Mouse (Mus musculus) midbrain, embryonic 14.5 days (tissue): ENCODE measurements at regions not wholly inside any gene's neighbourhood (a gene's known extent, or its start where the extent isn't known, plus 50 kb on each side); places are given as distances from the start of the nearest gene placed in this dataset.

Source experiments
- ATAC-seq: fragments of 200-750 bp; cut with Nextera tagmentation; 2 replicates; pipeline ENCODE4 v1.8.0; 2017; ENCODE audit warnings: moderate number of reproducible peaks, moderate library complexity; ENCODE audit not compliant: low FRiP score, low TSS enrichment
- DNase-seq: peaks from one replicate; pipeline ENCODE4 v3.0.0-alpha.2; 2015
- H3K27ac ChIP-seq: fragments of 300-500 bp; sonication (generic); replicated peaks from 2 replicates; pipeline ENCODE4 v1.5.1; 2014; ENCODE audit warnings: mild to moderate bottlenecking, low read depth, low read length, moderate library complexity
- H3K27me3 ChIP-seq: fragments of 300-500 bp; sonication (generic); 2 replicates; pipeline ENCODE4 v1.6.1; 2014; ENCODE audit warnings: low read length, control low read depth, mixed read lengths; ENCODE audit not compliant: control insufficient read depth, insufficient read depth
- H3K36me3 ChIP-seq: fragments of 300-500 bp; sonication (generic); 2 replicates; pipeline ENCODE4 v1.6.1; 2014; ENCODE audit warnings: low read length, control low read depth; ENCODE audit not compliant: control insufficient read depth, insufficient read depth
- H3K4me1 ChIP-seq: fragments of 300-500 bp; sonication (generic); 2 replicates; pipeline ENCODE4 v1.6.1; 2014; ENCODE audit warnings: mild to moderate bottlenecking, antibody characterized with exemption, low read length, control low read depth; ENCODE audit not compliant: control insufficient read depth, insufficient read depth
- H3K4me2 ChIP-seq: fragments of 300-500 bp; sonication (generic); 2 replicates; pipeline ENCODE4 v1.6.1; 2014; ENCODE audit warnings: mild to moderate bottlenecking, low read length, moderate library complexity
- H3K4me3 ChIP-seq: fragments of 300-500 bp; sonication (generic); replicated peaks from 2 replicates; pipeline ENCODE4 v1.5.1; 2014; ENCODE audit warnings: low read depth, low read length
- H3K9ac ChIP-seq: fragments of 300-500 bp; sonication (generic); replicated peaks from 2 replicates; pipeline ENCODE4 v1.6.1; 2014; ENCODE audit warnings: mild to moderate bottlenecking, low read length, moderate library complexity
- H3K9me3 ChIP-seq: fragments of 300-500 bp; sonication (generic); 2 replicates; pipeline ENCODE4 v1.6.1; 2016; ENCODE audit warnings: low read length, control low read depth, mixed read lengths; ENCODE audit not compliant: control insufficient read depth
- WGBS: fragments of 180-500 bp; shearing (Covaris S2); extraction: QIAGEN DNeasy Blood & Tissue Kit; methylation state at CpG from one replicate; pipeline ENCODE4 v1.1.7; 2014; 5-methylcytosine and 5-hydroxymethylcytosine counted together

- no peak overlapping the region for H3K9ac ChIP-seq
- DNase-seq = peak; percentile 42
- H3K4me3 ChIP-seq = no peak overlapping the region
- no peaks in the 10 kb centered on the region for H3K9me3 ChIP-seq
- no peaks in the 10 kb centered on the region for H3K4me1 ChIP-seq
- ATAC-seq = no peak
- 32% methylated on average over 4 of the region's 4 CpGs for WGBS
- no peak overlapping the region for H3K27ac ChIP-seq
- no peak overlapping the region for H3K4me2 ChIP-seq
- no peaks in the 10 kb centered on the region for H3K27me3 ChIP-seq
- no peaks in the 10 kb centered on the region for H3K36me3 ChIP-seq
Measured at GRCm38 (mm10) chr6:7120136-7120535, 164.3 kb downstream of the Sdhaf3 start.

GRCm38 (mm10) chr6:7133042-7133441 is 177.2 kb downstream of the Sdhaf3 start:
- H3K4me1 ChIP-seq = no peaks in the 10 kb centered on the region; the same call in 1 of the 2 replicates
- no peaks in the 10 kb centered on the region for H3K9me3 ChIP-seq
- H3K36me3 ChIP-seq = no peaks in the 10 kb centered on the region
- WGBS = 97% methylated on average over 11 of the region's 11 CpGs
- H3K27ac ChIP-seq = no peak overlapping the region
- DNase-seq = no peak
- no peak overlapping the region for H3K4me2 ChIP-seq
- H3K9ac ChIP-seq = no peak overlapping the region
- no peak for ATAC-seq
- no peak overlapping the region for H3K4me3 ChIP-seq
- H3K27me3 ChIP-seq = no peaks in the 10 kb centered on the region

- no peak overlapping the region for H3K9ac ChIP-seq
- H3K4me2 ChIP-seq = no peak overlapping the region
- ATAC-seq (no peak), DNase-seq (no peak)
- H3K4me3 ChIP-seq = no peak overlapping the region
- H3K9me3 ChIP-seq = no peaks in the 10 kb centered on the region
- no peaks in the 10 kb centered on the region; the same call in 1 of the 2 replicates for H3K4me1 ChIP-seq
- H3K27me3 ChIP-seq = no peaks in the 10 kb centered on the region
- no peak overlapping the region for H3K27ac ChIP-seq
- 90% methylated on average over 4 of the region's 4 CpGs for WGBS
- H3K36me3 ChIP-seq = no peaks in the 10 kb centered on the region
Measured at GRCm38 (mm10) chr6:7134062-7134461, 178.3 kb downstream of the Sdhaf3 start.

GRCm38 (mm10) chr6:7134888-7135287 is 179.1 kb downstream of the Sdhaf3 start:
- DNase-seq (peak; percentile 23), ATAC-seq (no peak)
- Histone ChIP-seq H3K27ac (no peak overlapping the region), H3K9me3 (no peaks in the 10 kb centered on the region), H3K4me3 (no peak overlapping the region), H3K9ac (no peak overlapping the region), H3K4me2 (no peak overlapping the region), H3K4me1 (no peaks in the 10 kb centered on the region; the same call in 1 of the 2 replicates), H3K36me3 (no peaks in the 10 kb centered on the region), H3K27me3 (no peaks in the 10 kb centered on the region)
- WGBS = 83% methylated on average over 1 of the region's 1 CpGs

- Histone ChIP-seq H3K4me2 (no peak overlapping the region), H3K4me1 (no peaks in the 10 kb centered on the region), H3K4me3 (no peak overlapping the region), H3K27me3 (no peaks in the 10 kb centered on the region), H3K9ac (no peak overlapping the region), H3K9me3 (no peaks in the 10 kb centered on the region), H3K36me3 (no peaks in the 10 kb centered on the region), H3K27ac (no peak overlapping the region)
- no peak for DNase-seq
- 84% methylated on average over 2 of the region's 2 CpGs for WGBS
- no peak for ATAC-seq
Measured at GRCm38 (mm10) chr6:7181711-7182110, 225.9 kb downstream of the Sdhaf3 start.

GRCm38 (mm10) chr6:7199046-7199599 is 243.3 kb downstream of the Sdhaf3 start:
- Histone ChIP-seq H3K36me3 (no peaks in the 10 kb centered on the region), H3K4me1 (no peaks in the 10 kb centered on the region), H3K27ac (no peak overlapping the region), H3K9ac (no peak overlapping the region), H3K9me3 (no peaks in the 10 kb centered on the region), H3K27me3 (no peaks in the 10 kb centered on the region), H3K4me2 (no peak overlapping the region), H3K4me3 (no peak overlapping the region)
- 71% methylated on average over 8 of the region's 8 CpGs for WGBS
- ATAC-seq (0 out of 2 replicates have a peak, but pooled peaks have one; percentile 34), DNase-seq (peak; percentile 7)

- 75% methylated on average over 4 of the region's 4 CpGs for WGBS
- no peaks in the 10 kb centered on the region for H3K9me3 ChIP-seq
- H3K27ac ChIP-seq = no peak overlapping the region
- H3K4me3 ChIP-seq = no peak overlapping the region
- no peaks in the 10 kb centered on the region for H3K36me3 ChIP-seq
- H3K27me3 ChIP-seq = no peaks in the 10 kb centered on the region
- no peak for ATAC-seq
- H3K4me1 ChIP-seq = no peaks in the 10 kb centered on the region
- no peak for DNase-seq
- no peak overlapping the region for H3K4me2 ChIP-seq
- no peak overlapping the region for H3K9ac ChIP-seq
Measured at GRCm38 (mm10) chr6:7215880-7216279, 260.1 kb downstream of the Sdhaf3 start.

GRCm38 (mm10) chr6:7252286-7252685 is 296.5 kb downstream of the Sdhaf3 start:
- no peaks in the 10 kb centered on the region for H3K4me1 ChIP-seq
- H3K27ac ChIP-seq = no peak overlapping the region
- no peak overlapping the region for H3K4me2 ChIP-seq
- H3K4me3 ChIP-seq = no peak overlapping the region
- H3K27me3 ChIP-seq = no peaks in the 10 kb centered on the region
- H3K9me3 ChIP-seq = no peaks in the 10 kb centered on the region
- ATAC-seq = no peak
- no peaks in the 10 kb centered on the region for H3K36me3 ChIP-seq
- H3K9ac ChIP-seq = no peak overlapping the region
- DNase-seq = no peak
- 68% methylated on average over 7 of the region's 7 CpGs for WGBS

- 58% methylated on average over 4 of the region's 4 CpGs for WGBS
- Histone ChIP-seq H3K4me3 (no peak overlapping the region), H3K9ac (no peak overlapping the region), H3K9me3 (no peaks in the 10 kb centered on the region), H3K27ac (no peak overlapping the region), H3K36me3 (no peaks in the 10 kb centered on the region), H3K27me3 (no peaks in the 10 kb centered on the region), H3K4me2 (no peak overlapping the region), H3K4me1 (no peaks in the 10 kb centered on the region)
- no peak for ATAC-seq
- DNase-seq = no peak
Measured at GRCm38 (mm10) chr6:7277431-7277830, 277.2 kb upstream of the Tac1 start.
